Mouse (Mus musculus): Measurements from ENCODE around the gene Rapgef6. TPM values are rescaled to one million over a fixed set of nuclear protein-coding genes. Genes with fewer than 3 reads are reported as not detected.
"Not testable (repeated sequence)": the region's sequence is repeated elsewhere in the genome, so short reads cannot be mapped to it uniquely, and the experiment has no call there.

The Rapgef6 gene
- polyA plus RNA-seq, 1 experiment from 2014 or later = 13.5 TPM

DNA sequence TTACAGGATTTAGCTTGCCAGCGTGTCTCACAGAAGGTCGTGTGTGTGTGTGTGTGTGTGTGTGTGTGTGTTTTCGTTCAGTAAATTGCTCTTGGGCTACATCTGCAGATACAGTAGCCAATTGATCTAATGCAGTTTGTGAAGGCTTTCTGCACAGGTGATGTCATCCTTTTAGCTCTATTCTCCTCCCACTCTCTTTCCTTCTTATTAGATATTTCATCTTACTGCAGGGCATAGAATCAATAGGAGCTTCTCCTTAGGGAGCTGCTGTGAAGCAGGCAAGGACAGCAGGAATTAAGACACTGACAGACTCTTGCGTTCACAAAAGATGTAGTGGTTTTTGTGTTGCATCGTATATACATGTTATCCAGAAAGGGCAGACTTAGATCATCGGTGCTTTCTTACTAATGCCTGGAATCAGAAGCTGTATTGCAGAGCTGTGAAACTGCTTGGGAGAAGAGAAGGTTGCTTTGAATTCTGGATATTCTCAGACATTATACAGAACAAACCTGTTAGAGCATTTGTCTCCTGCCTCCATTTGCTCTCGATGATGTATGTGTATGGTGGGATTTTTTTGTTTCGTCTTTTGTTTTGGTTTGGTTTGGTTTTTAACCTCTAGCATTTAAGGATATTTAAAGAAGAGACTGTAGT, 73.4 kb downstream of the Rapgef6 start:
- TF ChIP-seq CTCF (IDR thresholded peaks at IDR 0.05; ENCODE audit: low read depth) = no peak
- H3K9me3 ChIP-seq (ENCODE audit: control insufficient read depth) = no peaks in the 10 kb centered on the region
- H3K36me3 ChIP-seq (ENCODE audit: control insufficient read depth, insufficient read depth) = no peaks in the 10 kb centered on the region
- no peak overlapping the region for H3K4me2 ChIP-seq (replicated peaks; ENCODE audit: low read depth)
- no peak overlapping the region for H3K27ac ChIP-seq (ENCODE audit: low read depth, low read length)
- ATAC-seq = no peak
- no peak overlapping the region for H3K4me3 ChIP-seq (ENCODE audit: low read depth, low read length)
- WGBS = 78% methylated on average over 8 of the region's 8 CpGs
- H3K27me3 ChIP-seq (replicated peaks; ENCODE audit: control insufficient read depth, insufficient read depth, low read length) = no peaks in the 10 kb centered on the region
- H3K9ac ChIP-seq (ENCODE audit: low read depth, low read length) = no peak overlapping the region
- H3K4me1 ChIP-seq (replicated peaks; ENCODE audit: control insufficient read depth, insufficient read depth, low read length) = no peaks in the 10 kb centered on the region

DNA sequence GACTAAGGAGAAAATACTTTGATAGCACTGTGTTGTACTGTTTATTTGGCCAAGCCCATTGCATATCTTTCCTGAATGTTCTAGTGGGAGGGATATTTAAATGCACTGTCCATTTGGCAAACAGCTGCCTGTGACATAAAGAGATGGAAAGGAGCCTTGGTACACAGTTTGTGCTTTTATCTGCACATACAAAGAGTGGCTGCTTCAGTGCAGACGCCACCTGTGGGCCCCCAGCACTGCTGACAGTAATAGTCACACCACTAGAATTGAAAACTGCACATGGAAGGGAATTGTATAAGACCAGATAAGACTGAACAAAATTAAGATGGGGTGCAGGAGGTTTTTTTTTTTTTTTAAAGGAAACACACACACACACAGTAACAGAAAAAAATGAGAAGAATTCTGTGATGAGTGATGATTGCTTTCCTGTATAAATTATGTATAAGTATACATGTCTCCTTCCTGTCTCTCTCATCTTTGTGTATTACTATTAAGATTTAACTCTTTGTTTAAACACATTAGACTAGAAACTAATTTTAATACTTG, 75.3 kb downstream of the Rapgef6 start:
- Histone ChIP-seq H3K27ac (ENCODE audit: low read depth, low read length) (no peak overlapping the region), H3K36me3 (ENCODE audit: control insufficient read depth, insufficient read depth) (no peaks in the 10 kb centered on the region), H3K9me3 (ENCODE audit: control insufficient read depth) (no peaks in the 10 kb centered on the region), H3K4me3 (ENCODE audit: low read depth, low read length) (no peak overlapping the region), H3K9ac (ENCODE audit: low read depth, low read length) (no peak overlapping the region), H3K4me2 (replicated peaks; ENCODE audit: low read depth) (no peak overlapping the region), H3K27me3 (replicated peaks; ENCODE audit: control insufficient read depth, insufficient read depth, low read length) (no peaks in the 10 kb centered on the region), H3K4me1 (replicated peaks; ENCODE audit: control insufficient read depth, insufficient read depth, low read length) (no peaks in the 10 kb centered on the region)
- no peak for TF ChIP-seq CTCF (IDR thresholded peaks at IDR 0.05; ENCODE audit: low read depth)
- WGBS = 32% methylated on average over 1 of the region's 1 CpGs
- ATAC-seq = no peak

- H3K4me1 ChIP-seq (replicated peaks; ENCODE audit: control insufficient read depth, insufficient read depth, low read length) = no peaks in the 10 kb centered on the region
- no peak for ATAC-seq
- no peak overlapping the region for H3K4me2 ChIP-seq (replicated peaks; ENCODE audit: low read depth)
- no peak for TF ChIP-seq CTCF (IDR thresholded peaks at IDR 0.05; ENCODE audit: low read depth)
- no peak overlapping the region for H3K27ac ChIP-seq (ENCODE audit: low read depth, low read length)
- no peak overlapping the region for H3K4me3 ChIP-seq (ENCODE audit: low read depth, low read length)
- no peaks in the 10 kb centered on the region for H3K36me3 ChIP-seq (ENCODE audit: control insufficient read depth, insufficient read depth)
- H3K9me3 ChIP-seq (ENCODE audit: control insufficient read depth) = no peaks in the 10 kb centered on the region
- H3K9ac ChIP-seq (ENCODE audit: low read depth, low read length) = no peak overlapping the region
- H3K27me3 ChIP-seq (replicated peaks; ENCODE audit: control insufficient read depth, insufficient read depth, low read length) = no peaks in the 10 kb centered on the region
- 71% methylated on average over 2 of the region's 2 CpGs for WGBS
Observed at GRCm38 (mm10) chr11:54601121-54601520, 78.5 kb downstream of the Rapgef6 start.

GRCm38 (mm10) chr11:54602764-54603163, 80.1 kb downstream of the Rapgef6 start:
- H3K4me1 ChIP-seq (replicated peaks; ENCODE audit: control insufficient read depth, insufficient read depth, low read length); H3K4me3 ChIP-seq (ENCODE audit: low read depth, low read length); H3K36me3 ChIP-seq (ENCODE audit: control insufficient read depth, insufficient read depth); ATAC-seq; H3K9ac ChIP-seq (ENCODE audit: low read depth, low read length); H3K9me3 ChIP-seq (ENCODE audit: control insufficient read depth); H3K27ac ChIP-seq (ENCODE audit: low read depth, low read length); H3K27me3 ChIP-seq (replicated peaks; ENCODE audit: control insufficient read depth, insufficient read depth, low read length); H3K4me2 ChIP-seq (replicated peaks; ENCODE audit: low read depth): not testable (repeated sequence)
- 93% methylated on average over 1 of the region's 1 CpGs for WGBS

DNA sequence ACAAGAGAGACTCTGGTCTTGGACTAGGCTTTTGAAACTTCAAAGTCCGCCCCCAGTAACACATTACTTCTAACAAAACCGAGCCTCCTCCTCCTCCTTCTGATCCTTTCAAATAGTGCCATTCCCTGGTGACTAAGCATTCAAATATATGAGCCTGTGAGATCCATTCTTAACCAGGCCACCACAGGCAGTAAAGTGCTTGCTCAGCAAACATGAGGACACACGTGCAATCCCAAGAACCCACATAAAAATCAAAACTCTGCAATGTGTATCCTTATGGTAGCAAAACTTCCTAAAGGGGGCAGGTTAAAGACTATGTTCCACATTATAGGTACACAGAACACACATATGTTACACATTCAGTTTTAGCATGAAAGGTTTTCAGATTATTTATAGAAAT, 81.8 kb downstream of the Rapgef6 start:
- no peak for ATAC-seq
- 85% methylated on average over 3 of the region's 3 CpGs for WGBS
- H3K27ac ChIP-seq (ENCODE audit: low read depth, low read length) = no peak overlapping the region

DNA sequence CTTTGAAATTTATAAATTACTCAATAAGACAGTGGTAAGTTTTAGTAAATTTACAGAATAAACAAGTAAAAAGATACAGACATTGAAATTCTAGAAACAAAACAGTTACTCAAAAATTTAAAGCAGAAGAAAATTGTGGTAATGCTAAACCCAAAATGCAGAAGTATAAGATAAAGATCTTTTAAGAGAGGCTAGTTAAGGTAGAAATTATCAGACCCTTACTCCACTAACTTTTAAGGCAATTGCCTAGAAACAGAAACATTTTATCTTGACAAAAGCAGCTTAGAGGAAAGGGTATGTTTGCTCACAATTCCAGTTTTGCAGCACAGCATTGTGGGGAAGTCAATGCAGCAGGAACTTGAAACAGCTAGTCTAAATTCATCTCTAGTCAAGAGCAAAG, 91.0 kb downstream of the Rapgef6 start:
- Histone ChIP-seq H3K9ac (ENCODE audit: low read depth, low read length) (no peak overlapping the region), H3K4me1 (replicated peaks; ENCODE audit: control insufficient read depth, insufficient read depth, low read length) (no peaks in the 10 kb centered on the region)
- TF ChIP-seq CTCF (IDR thresholded peaks at IDR 0.05; ENCODE audit: low read depth) = no peak

More for the DNA sequence above, 81.8 kb downstream of the Rapgef6 start:
- no peaks in the 10 kb centered on the region for H3K27me3 ChIP-seq (replicated peaks; ENCODE audit: control insufficient read depth, insufficient read depth, low read length)
- no peak for TF ChIP-seq CTCF (IDR thresholded peaks at IDR 0.05; ENCODE audit: low read depth)
- no peak overlapping the region for H3K4me2 ChIP-seq (replicated peaks; ENCODE audit: low read depth)
- no peak overlapping the region for H3K9ac ChIP-seq (ENCODE audit: low read depth, low read length)
- H3K36me3 ChIP-seq (ENCODE audit: control insufficient read depth, insufficient read depth) = no peaks in the 10 kb centered on the region
- H3K9me3 ChIP-seq (ENCODE audit: control insufficient read depth) = no peaks in the 10 kb centered on the region
- no peak overlapping the region for H3K4me3 ChIP-seq (ENCODE audit: low read depth, low read length)
- H3K4me1 ChIP-seq (replicated peaks; ENCODE audit: control insufficient read depth, insufficient read depth, low read length) = no peaks in the 10 kb centered on the region

More for the DNA sequence above, 91.0 kb downstream of the Rapgef6 start:
- H3K4me2 ChIP-seq (replicated peaks; ENCODE audit: low read depth) = no peak overlapping the region
- H3K27me3 ChIP-seq (replicated peaks; ENCODE audit: control insufficient read depth, insufficient read depth, low read length) = no peaks in the 10 kb centered on the region
- ATAC-seq = no peak
- H3K4me3 ChIP-seq (ENCODE audit: low read depth, low read length) = no peak overlapping the region
- H3K27ac ChIP-seq (ENCODE audit: low read depth, low read length) = no peak overlapping the region
- H3K36me3 ChIP-seq (ENCODE audit: control insufficient read depth, insufficient read depth) = no peaks in the 10 kb centered on the region
- H3K9me3 ChIP-seq (ENCODE audit: control insufficient read depth) = no peaks in the 10 kb centered on the region
